Mouse (Mus musculus) megakaryocyte, embryonic 14.5 days (primary cell): ENCODE measurements around the gene Nop56. TPM values are rescaled to one million over a fixed set of nuclear protein-coding genes. Genes with fewer than 3 reads are reported as not detected.

Experiments
- H3K27me3 ChIP-seq: replicated peaks from 2 replicates; pipeline ENCODE3; 2012; ENCODE audit warnings: inconsistent platforms
- H3K36me3 ChIP-seq: replicated peaks from 2 replicates; pipeline ENCODE3; 2012; ENCODE audit warnings: low read length, inconsistent platforms, mixed read lengths
- H3K4me1 ChIP-seq: 2 replicates; pipeline ENCODE4 v1.6.1; 2012; ENCODE audit warnings: inconsistent platforms
- H3K4me3 ChIP-seq: replicated peaks from 2 replicates; pipeline ENCODE3; 2012; ENCODE audit warnings: moderate library complexity, mild to moderate bottlenecking, inconsistent platforms
- H3K9me3 ChIP-seq: 2 replicates; pipeline ENCODE4 v1.6.1; 2012; ENCODE audit warnings: inconsistent platforms
- FLI1 ChIP-seq: IDR thresholded peaks from 2 replicates; pipeline ENCODE4 v1.6.1; 2012; ENCODE audit warnings: low read length, inconsistent platforms, mixed read lengths
- GATA1 ChIP-seq: IDR thresholded peaks from 3 replicates; pipeline ENCODE4 v1.6.1; 2012; ENCODE audit warnings: mixed read lengths, low read length, inconsistent platforms, borderline replicate concordance
- polyA plus RNA-seq: library from polyadenylated mRNA; stranded (reverse); fragments of >175 nt; gene quantifications from 2 replicates; pipeline ENCODE4 v1.2.3, GENCODE M21; 2012; ENCODE audit warnings: low replicate concordance; ENCODE audit not compliant: insufficient read depth

Nop56 gene
- polyA plus RNA-seq, 1 experiment: 81.0 TPM

DNA sequence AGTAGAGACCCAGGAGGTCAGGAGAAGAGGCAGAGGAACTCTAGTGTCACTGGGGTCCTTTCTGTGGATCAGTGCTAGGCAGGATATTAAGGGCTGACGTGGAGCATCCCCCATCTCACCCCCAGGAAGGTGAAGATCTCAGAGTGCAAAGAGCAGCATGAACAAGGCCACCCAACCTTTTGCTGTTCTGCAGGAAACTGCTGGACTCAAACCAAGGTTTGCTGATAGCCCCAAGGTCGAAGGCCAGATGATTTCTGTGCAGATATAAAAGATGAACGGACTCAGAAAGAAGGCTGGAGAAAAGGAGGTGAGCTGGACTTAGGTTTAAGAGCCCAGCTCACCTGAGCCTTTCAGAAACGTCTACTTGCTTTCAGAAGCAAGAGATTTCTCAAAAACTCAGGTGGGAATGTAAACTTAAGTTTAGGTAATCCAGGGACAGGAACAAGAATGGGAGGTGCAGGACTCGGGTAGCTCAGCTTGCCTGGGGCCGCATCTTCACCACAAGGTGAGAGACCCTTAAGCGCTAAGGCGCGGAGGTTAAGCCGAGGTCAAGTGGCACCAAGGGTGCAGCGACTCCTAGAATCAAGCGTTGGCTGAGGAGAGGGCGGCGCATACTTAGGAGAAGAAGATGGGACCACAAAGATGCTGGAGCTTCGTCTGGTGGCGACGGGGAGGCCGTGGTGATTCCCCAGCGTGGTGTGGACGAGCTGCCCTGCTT is 20.1 kb downstream of the Nop56 start:
- peaks cover 77% of the 10 kb centered on the region for H3K27me3 ChIP-seq
- peaks cover 50% of the 10 kb centered on the region for H3K4me1 ChIP-seq
- H3K4me3 ChIP-seq: peak overlapping the region; percentile 88
- no peaks in the 10 kb centered on the region for H3K9me3 ChIP-seq
- H3K36me3 ChIP-seq: no peaks in the 10 kb centered on the region
- no peak for TF ChIP-seq GATA1
- no peak for TF ChIP-seq FLI1

- Histone ChIP-seq H3K36me3 (no peaks in the 10 kb centered on the region), H3K4me3 (peak within 1 kb of the TSS; percentile 88), H3K27me3 (peaks cover 82% of the 10 kb centered on the region), H3K9me3 (no peaks in the 10 kb centered on the region), H3K4me1 (peaks cover 50% of the 10 kb centered on the region)
- no peak for TF ChIP-seq GATA1
Observed at GRCm38 (mm10) chr2:130294936-130295277, 20.7 kb downstream of the Nop56 start, which contains the start of gene Ebf4. Gene Ebf4 (plus strand): TSS chr2:130295169.

- H3K9me3 ChIP-seq: no peaks in the 10 kb centered on the region
- peaks cover 48% of the 10 kb centered on the region for H3K4me1 ChIP-seq
- no peaks in the 10 kb centered on the region for H3K36me3 ChIP-seq
- H3K27me3 ChIP-seq: peaks cover 88% of the 10 kb centered on the region
- peak overlapping the region; percentile 88 for H3K4me3 ChIP-seq
- TF ChIP-seq GATA1 (no peak), FLI1 (no peak)
Observed at GRCm38 (mm10) chr2:130295331-130296133, 21.3 kb downstream of the Nop56 start.

DNA sequence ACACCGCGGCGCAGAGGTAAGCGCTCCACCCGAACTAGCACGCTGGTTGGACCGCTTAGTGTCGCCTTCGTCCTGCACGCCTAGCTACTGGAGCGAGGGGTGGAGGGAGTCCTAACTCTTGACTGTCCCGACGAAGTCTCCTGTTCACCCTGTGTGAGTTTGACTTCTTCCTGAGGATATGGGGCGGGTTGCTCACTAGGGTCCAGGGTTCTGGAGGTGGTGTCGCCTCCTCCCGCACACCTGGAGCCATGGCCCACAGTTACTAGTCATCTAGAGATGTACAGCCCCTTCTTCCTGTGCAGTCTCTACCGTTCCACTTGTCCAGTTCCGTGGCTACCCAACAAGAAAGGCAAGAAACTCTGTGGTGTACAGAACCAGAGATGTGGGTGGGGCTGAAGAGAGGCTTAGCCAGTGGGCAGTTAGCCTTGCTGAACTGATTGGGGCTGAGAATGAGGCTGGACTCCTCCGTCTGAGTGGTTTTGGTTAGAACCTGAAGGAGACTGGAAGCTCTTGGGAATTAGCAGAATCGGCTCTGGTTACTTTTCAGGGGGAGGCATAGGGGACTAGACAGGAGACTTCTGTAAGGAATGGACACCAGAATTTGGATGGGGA is 22.0 kb downstream of the Nop56 start:
- H3K4me1 ChIP-seq: peaks cover 41% of the 10 kb centered on the region
- peaks cover 95% of the 10 kb centered on the region for H3K27me3 ChIP-seq
- H3K4me3 ChIP-seq: peak overlapping the region; percentile 88
- no peak for TF ChIP-seq FLI1
- no peak for TF ChIP-seq GATA1
- no peaks in the 10 kb centered on the region for H3K36me3 ChIP-seq
- H3K9me3 ChIP-seq: no peaks in the 10 kb centered on the region

GRCm38 (mm10) chr2:130297580-130297979 is 23.4 kb downstream of the Nop56 start:
- Histone ChIP-seq H3K4me1 (peaks cover 33% of the 10 kb centered on the region), H3K9me3 (no peaks in the 10 kb centered on the region), H3K36me3 (no peaks in the 10 kb centered on the region), H3K4me3 (no peak overlapping the region), H3K27me3 (peaks cover 99% of the 10 kb centered on the region)
- TF ChIP-seq GATA1: no peak
- TF ChIP-seq FLI1: no peak

- no peaks in the 10 kb centered on the region for H3K4me1 ChIP-seq
- no peaks in the 10 kb centered on the region for H3K9me3 ChIP-seq
- TF ChIP-seq FLI1: no peak
- TF ChIP-seq GATA1: no peak
- H3K36me3 ChIP-seq: no peaks in the 10 kb centered on the region
- no peak overlapping the region for H3K4me3 ChIP-seq
- H3K27me3 ChIP-seq: peaks cover 90% of the 10 kb centered on the region
Observed at GRCm38 (mm10) chr2:130303014-130303413, 28.8 kb downstream of the Nop56 start.

DNA sequence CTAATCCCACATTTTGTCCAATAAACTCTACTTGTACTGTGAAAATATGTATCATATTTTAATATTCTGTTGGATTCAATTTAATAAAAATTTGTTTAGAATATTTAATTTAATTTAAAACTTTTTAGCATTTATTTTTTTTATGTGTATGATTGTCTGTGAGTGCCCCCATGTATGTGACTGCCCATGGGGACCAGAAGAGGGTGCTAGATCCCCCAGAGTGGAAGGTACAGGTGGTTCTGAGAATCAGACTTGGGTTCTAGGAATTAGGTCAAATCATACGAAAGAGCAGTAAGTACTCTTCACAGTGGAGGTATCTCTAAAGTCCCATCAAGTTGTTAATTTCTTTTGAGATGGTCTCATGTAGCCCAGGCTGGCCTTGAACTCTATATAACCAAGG is 52.8 kb downstream of the Nop56 start:
- Histone ChIP-seq H3K4me3 (no peak overlapping the region), H3K4me1 (no peaks in the 10 kb centered on the region), H3K36me3 (no peaks in the 10 kb centered on the region), H3K9me3 (peaks cover 8% of the 10 kb centered on the region), H3K27me3 (peaks cover 17% of the 10 kb centered on the region)
- TF ChIP-seq FLI1 (no peak), GATA1 (no peak)

Other genes starting within 250 kb of the Nop56 start
- gene Tgm6, start 162.0 kb upstream of the Nop56 start, polyA plus RNA-seq: not detected in 2 replicates
- 320 and 402 TPM in 2 replicates for gene Snrpb, start 95.0 kb upstream of the Nop56 start, polyA plus RNA-seq
- gene Tmc2, start 79.2 kb upstream of the Nop56 start, polyA plus RNA-seq: not detected in 2 replicates
- gene Idh3b, start 10.1 kb downstream of the Nop56 start, polyA plus RNA-seq: 15.2 and 70.1 TPM in 2 replicates
- gene Ebf4, start 20.7 kb downstream of the Nop56 start, polyA plus RNA-seq: not detected in 2 replicates
- gene Cpxm1, start 123.1 kb downstream of the Nop56 start, polyA plus RNA-seq: 0.64 TPM in 1 of 2 replicates, not detected in the other
- gene Gm28372, start 130.8 kb downstream of the Nop56 start, polyA plus RNA-seq: not detected in 2 replicates
- gene 1700020A23Rik, start 130.8 kb downstream of the Nop56 start, polyA plus RNA-seq: not detected in 2 replicates
- gene Tmem239, start 132.0 kb downstream of the Nop56 start, polyA plus RNA-seq: not detected in 2 replicates
- 8.9 TPM in 1 of 2 replicates, not detected in the other for gene Vps16, start 149.9 kb downstream of the Nop56 start, polyA plus RNA-seq
- gene Pced1a, start 150.3 kb downstream of the Nop56 start, polyA plus RNA-seq: 19.1 and 25.2 TPM in 2 replicates
- gene Ptpra, start 175.8 kb downstream of the Nop56 start, polyA plus RNA-seq: 8.0 and 14.1 TPM in 2 replicates